Mouse (Mus musculus) lung, adult 2 months (tissue): ENCODE data around the gene Ccdc81.

ENCODE experiments used
- CTCF ChIP-seq: fragments of 200-500 bp; IDR thresholded peaks from 2 replicates; pipeline ENCODE4 v1.5.1; 2011; ENCODE audit warnings: mild to moderate bottlenecking, low read length, control low read depth; ENCODE audit not compliant: insufficient read depth
- POLR2A ChIP-seq: fragments of 200-500 bp; IDR thresholded peaks from 2 replicates; pipeline ENCODE4 v1.6.1; 2011; ENCODE audit warnings: low read depth, mild to moderate bottlenecking, control low read depth, low read length, borderline replicate concordance; ENCODE audit errors: extremely low read depth

DNA sequence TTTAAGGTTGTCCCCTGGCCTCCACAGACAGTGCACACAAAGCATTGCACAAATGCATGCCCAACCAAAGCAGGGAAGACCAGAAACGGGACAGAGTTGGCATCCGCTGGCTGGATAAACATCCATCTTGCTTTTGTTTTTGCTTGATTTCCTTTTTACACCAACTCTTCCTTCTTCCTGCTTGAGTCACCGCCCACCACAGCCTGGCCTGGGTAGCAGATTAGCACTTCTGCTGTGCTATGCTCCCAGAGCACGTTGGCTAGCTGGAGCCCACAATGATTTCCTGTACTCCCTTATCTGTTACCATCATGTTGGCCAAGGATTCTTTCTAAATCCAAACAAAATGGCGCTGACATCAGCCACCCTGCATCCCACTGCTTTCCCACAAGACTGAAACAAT, 36.2 kb downstream of the Ccdc81 start:
- TF ChIP-seq CTCF, result no peak
- TF ChIP-seq POLR2A, result no peak
